Mouse (Mus musculus) Patski (cell line): ENCODE measurements around the gene Camkk2. TPM values are rescaled to one million over a fixed set of nuclear protein-coding genes. Genes with fewer than 3 reads are reported as not detected.

ENCODE experiments used
- ATAC-seq: fragments of 100-300 bp; one replicate; pipeline ENCODE4 v1.8.0; 2021
- CTCF ChIA-PET: fragments of 350-600 bp; sonication (Branson Sonifier 250); formaldehyde crosslinking; loops from one replicate; lab custom pipeline; 2022; ENCODE audit warnings: inconsistent platforms; lab: Charles Lee
- POLR2A ChIA-PET: fragments of 350-600 bp; sonication (Branson Sonifier 250); formaldehyde crosslinking; loops from one replicate; lab custom pipeline; 2022; ENCODE audit warnings: antibody characterized with exemption, inconsistent platforms; lab: Charles Lee
- DNase-seq: peaks from one replicate; pipeline ENCODE4 v3.0.0-alpha.2; 2011; ENCODE audit warnings: low read depth, low spot score
- H3K27me3 ChIP-seq: fragments of 371-371 bp; one replicate; pipeline ENCODE4 v1.5.1; 2021
- CTCF ChIP-seq: fragments of 100-300 bp; IDR thresholded peaks from one replicate; pipeline ENCODE4 v1.5.1; 2021
- in situ Hi-C: fragments of 300-500 bp; cut with MboI; formaldehyde crosslinking; loops from 3 replicates; pipeline ENCODE4 v1.11.1; 2018; ENCODE audit warnings: low pct_unique_long_range_greater_than_20kb, mixed read lengths
- polyA plus RNA-seq: library from polyadenylated mRNA; unstranded; gene quantifications from one replicate; pipeline ENCODE4 v1.2.3, GENCODE M21; 2021

Gene Camkk2
- polyA plus RNA-seq, 1 experiment from 2014 or later = 42.8 TPM

- ATAC-seq = no peak
- H3K27me3 ChIP-seq = no peaks in the 10 kb centered on the region
- TF ChIP-seq CTCF = no peak
- ChIA-PET CTCF (interaction anchor here (1.2 to 2.0 kb wide), 3 partner anchors 25 to 293 kb away, joined by 3 to 5 read pairs (median 4); no protein-coding TSS in a partner anchor), POLR2A (interaction anchor here (0.6 to 2.0 kb wide), 6 partner anchors 17 to 1038 kb away, joined by 3 to 6 read pairs (median 4); no protein-coding TSS in a partner anchor)
- in situ Hi-C loops = no loop called here
- DNase-seq = no peak
Observed at GRCm38 (mm10) chr5:122771428-122771827, 7.8 kb downstream of the Camkk2 start.

GRCm38 (mm10) chr5:122770806-122771261 is 8.4 kb downstream of the Camkk2 start:
- H3K27me3 ChIP-seq = no peaks in the 10 kb centered on the region
- no peak for TF ChIP-seq CTCF
- ChIA-PET CTCF (interaction anchor here (2.0 kb wide), 1 partner anchor 294 kb away, joined by 4 read pairs; no protein-coding TSS in a partner anchor), POLR2A (interaction anchor here (0.7 to 2.0 kb wide), 4 partner anchors 18 to 1038 kb away, joined by 3 to 5 read pairs (median 4); no protein-coding TSS in a partner anchor)
- peak; percentile 84 for ATAC-seq
- peak; percentile 94 for DNase-seq
- in situ Hi-C loops = no loop called here

- ATAC-seq (peak; percentile 9), DNase-seq (no peak)
- no peaks in the 10 kb centered on the region for H3K27me3 ChIP-seq
- in situ Hi-C loops = no loop called here
- no peak for TF ChIP-seq CTCF
- POLR2A ChIA-PET = interaction anchor here (0.6 to 2.0 kb wide), 4 partner anchors 18 to 225 kb away, joined by 3 to 5 read pairs (median 3); no protein-coding TSS in a partner anchor
- CTCF ChIA-PET = no interaction called here
Observed at GRCm38 (mm10) chr5:122770304-122770703, 8.9 kb downstream of the Camkk2 start.

GRCm38 (mm10) chr5:122769101-122769568 is 10.1 kb downstream of the Camkk2 start:
- TF ChIP-seq CTCF = no peak
- CTCF ChIA-PET = no interaction called here
- POLR2A ChIA-PET = interaction anchor here (0.6 to 1.3 kb wide), 2 partner anchors 9 to 379 kb away, joined by 3 to 4 read pairs; no protein-coding TSS in a partner anchor
- ATAC-seq (no peak), DNase-seq (no peak)
- in situ Hi-C loops = no loop called here
- H3K27me3 ChIP-seq = no peaks in the 10 kb centered on the region

- TF ChIP-seq CTCF = no peak
- DNase-seq (no peak), ATAC-seq (no peak)
- H3K27me3 ChIP-seq = no peaks in the 10 kb centered on the region
- ChIA-PET CTCF (no interaction called here), POLR2A (no interaction called here)
- in situ Hi-C loops = no loop called here
Observed at GRCm38 (mm10) chr5:122767283-122767682, 11.9 kb downstream of the Camkk2 start.

GRCm38 (mm10) chr5:122764032-122764464 is 15.2 kb downstream of the Camkk2 start:
- no peak for DNase-seq
- ChIA-PET POLR2A (no interaction called here), CTCF (interaction anchor here (1.1 to 2.4 kb wide), 4 partner anchors 8 to 56 kb away, joined by 3 to 7 read pairs (median 3); no protein-coding TSS in a partner anchor)
- no peaks in the 10 kb centered on the region for H3K27me3 ChIP-seq
- in situ Hi-C loops = no loop called here
- no peak for TF ChIP-seq CTCF
- ATAC-seq = no peak

- H3K27me3 ChIP-seq = no peaks in the 10 kb centered on the region
- in situ Hi-C loops = no loop called here
- CTCF ChIA-PET = interaction anchor here (1.1 to 1.4 kb wide), 3 partner anchors 11 to 55 kb away, joined by 3 read pairs; no protein-coding TSS in a partner anchor
- ATAC-seq (no peak), DNase-seq (no peak)
- POLR2A ChIA-PET = no interaction called here
- no peak for TF ChIP-seq CTCF
Observed at GRCm38 (mm10) chr5:122763271-122764031, 15.8 kb downstream of the Camkk2 start.

- in situ Hi-C loops = no loop called here
- TF ChIP-seq CTCF = no peak
- H3K27me3 ChIP-seq = no peaks in the 10 kb centered on the region
- ChIA-PET CTCF (interaction anchor here (1.6 to 1.7 kb wide), 4 partner anchors 8 to 26 kb away, joined by 3 to 7 read pairs (median 6); no protein-coding TSS in a partner anchor), POLR2A (no interaction called here)
- ATAC-seq = no peak
- no peak for DNase-seq
Observed at GRCm38 (mm10) chr5:122756680-122757079, 22.5 kb downstream of the Camkk2 start.

GRCm38 (mm10) chr5:122756144-122756543 is 23.1 kb downstream of the Camkk2 start:
- in situ Hi-C loops = no loop called here
- ATAC-seq (no peak), DNase-seq (no peak)
- CTCF ChIA-PET = interaction anchor here (1.6 to 1.7 kb wide), 4 partner anchors 8 to 25 kb away, joined by 3 to 7 read pairs (median 6); no protein-coding TSS in a partner anchor
- POLR2A ChIA-PET = no interaction called here
- no peaks in the 10 kb centered on the region for H3K27me3 ChIP-seq
- TF ChIP-seq CTCF = no peak

- no peaks in the 10 kb centered on the region for H3K27me3 ChIP-seq
- no peak for TF ChIP-seq CTCF
- ChIA-PET CTCF (interaction anchor here (1.6 kb wide), 3 partner anchors 9 to 25 kb away, joined by 3 to 7 read pairs (median 4); no protein-coding TSS in a partner anchor), POLR2A (no interaction called here)
- in situ Hi-C loops = no loop called here
- ATAC-seq (no peak), DNase-seq (no peak)
Observed at GRCm38 (mm10) chr5:122755620-122756019, 23.6 kb downstream of the Camkk2 start.
